Mouse (Mus musculus) lung, embryonic 14.5 days (tissue): ENCODE measurements around the gene Chad. TPM values are rescaled to one million over a fixed set of nuclear protein-coding genes. Genes with fewer than 3 reads are reported as not detected.

Experiments
- ATAC-seq: fragments of 200-750 bp; cut with Nextera tagmentation; 2 replicates; pipeline ENCODE4 v1.8.0; 2017; ENCODE audit warnings: mild to moderate bottlenecking, moderate TSS enrichment, moderate library complexity; ENCODE audit not compliant: insufficient read depth
- DNase-seq: peaks from one replicate; pipeline ENCODE4 v3.0.0-alpha.2; 2015
- H3K27ac ChIP-seq: fragments of 300-500 bp; sonication (generic); 2 replicates; pipeline ENCODE4 v1.5.1; 2014; ENCODE audit warnings: low read depth, mild to moderate bottlenecking, moderate library complexity
- H3K27me3 ChIP-seq: fragments of 300-500 bp; sonication (generic); 2 replicates; pipeline ENCODE4 v1.6.1; 2014; ENCODE audit warnings: low read length, control low read depth; ENCODE audit not compliant: insufficient read depth
- H3K36me3 ChIP-seq: fragments of 300-500 bp; sonication (generic); 2 replicates; pipeline ENCODE4 v1.6.1; 2014; ENCODE audit warnings: control low read depth; ENCODE audit not compliant: insufficient read depth
- H3K4me1 ChIP-seq: fragments of 300-500 bp; sonication (generic); 2 replicates; pipeline ENCODE4 v1.6.1; 2014; ENCODE audit warnings: antibody characterized with exemption, control low read depth; ENCODE audit not compliant: insufficient read depth
- H3K4me2 ChIP-seq: fragments of 300-500 bp; sonication (generic); 2 replicates; pipeline ENCODE4 v1.6.1; 2014; ENCODE audit warnings: mild to moderate bottlenecking
- H3K4me3 ChIP-seq: fragments of 300-500 bp; sonication (generic); 2 replicates; pipeline ENCODE4 v1.5.1; 2014; ENCODE audit warnings: low read depth, low read length
- H3K9ac ChIP-seq: fragments of 300-500 bp; sonication (generic); 2 replicates; pipeline ENCODE4 v1.6.1; 2014
- H3K9me3 ChIP-seq: fragments of 300-500 bp; sonication (generic); 2 replicates; pipeline ENCODE4 v1.6.1; 2016; ENCODE audit warnings: low read depth, low read length, control low read depth
- CTCF ChIP-seq: IDR thresholded peaks from 2 replicates; pipeline ENCODE4 v1.5.1; 2016; ENCODE audit warnings: antibody characterized with exemption, low read depth
- WGBS: fragments of 180-500 bp; shearing (Covaris S2); extraction: QIAGEN DNeasy Blood & Tissue Kit; methylation state at CpG from one replicate; pipeline ENCODE4 v1.1.7; 2014; 5-methylcytosine and 5-hydroxymethylcytosine counted together
- polyA plus RNA-seq: library from polyadenylated mRNA; unstranded; fragments of >200 nt; fragmentation: Nextera tagmentation; extraction: Ambion mirVana; gene quantifications from 2 replicates; pipeline ENCODE4 v1.2.1, GENCODE M21; 2014

The Chad gene
- polyA plus RNA-seq, 1 experiment from 2014 or later, result 1.6 TPM

- Histone ChIP-seq H3K4me2 (peak overlapping the region; percentile 59), H3K36me3 (peaks cover 7% of the 10 kb centered on the region; the same call in 1 of the 2 replicates), H3K27me3 (peaks cover 10% of the 10 kb centered on the region; the same call in 1 of the 2 replicates), H3K9ac (peak overlapping the region; percentile 10; the same call in 1 of the 2 replicates), H3K9me3 (no peaks in the 10 kb centered on the region), H3K4me3 (no peak overlapping the region), H3K4me1 (peaks cover 11% of the 10 kb centered on the region), H3K27ac (no peak overlapping the region)
- ATAC-seq, result peak; percentile 26; the same call in 1 of the 2 replicates
- no peak for DNase-seq
- TF ChIP-seq CTCF, result no peak
- WGBS, result 50% methylated on average over 5 of the region's 5 CpGs
Measured at GRCm38 (mm10) chr11:94563821-94564220, 1.0 kb upstream of the Chad start.

- H3K36me3 ChIP-seq, result peaks cover 9% of the 10 kb centered on the region; the same call in 1 of the 2 replicates
- TF ChIP-seq CTCF, result peak; percentile 49
- 19% methylated on average over 16 of the region's 16 CpGs for WGBS
- peak overlapping the region; percentile 24 for H3K4me3 ChIP-seq
- H3K9ac ChIP-seq, result no peak overlapping the region
- peaks cover 11% of the 10 kb centered on the region for H3K4me1 ChIP-seq
- DNase-seq (peak; percentile 50), ATAC-seq (no peak)
- peaks cover 10% of the 10 kb centered on the region; the same call in 1 of the 2 replicates for H3K27me3 ChIP-seq
- peak overlapping the region; percentile 59 for H3K4me2 ChIP-seq
- no peaks in the 10 kb centered on the region for H3K9me3 ChIP-seq
- no peak overlapping the region for H3K27ac ChIP-seq
Measured at GRCm38 (mm10) chr11:94565151-94565479, 268 bp downstream of the Chad start.

- Histone ChIP-seq H3K4me2 (no peak overlapping the region), H3K27ac (no peak overlapping the region), H3K4me3 (no peak overlapping the region), H3K4me1 (peaks cover 11% of the 10 kb centered on the region), H3K9me3 (no peaks in the 10 kb centered on the region), H3K9ac (no peak overlapping the region), H3K27me3 (peaks cover 10% of the 10 kb centered on the region; the same call in 1 of the 2 replicates), H3K36me3 (peaks cover 18% of the 10 kb centered on the region; the same call in 1 of the 2 replicates)
- no peak for DNase-seq
- WGBS, result 48% methylated on average over 6 of the region's 6 CpGs
- no peak for TF ChIP-seq CTCF
- ATAC-seq, result no peak
Measured at GRCm38 (mm10) chr11:94566534-94566933, 1.7 kb downstream of the Chad start.

GRCm38 (mm10) chr11:94567326-94567725 is 2.5 kb downstream of the Chad start:
- no peak overlapping the region for H3K27ac ChIP-seq
- TF ChIP-seq CTCF, result no peak
- H3K9ac ChIP-seq, result no peak overlapping the region
- no peak overlapping the region for H3K4me2 ChIP-seq
- H3K36me3 ChIP-seq, result peaks cover 18% of the 10 kb centered on the region; the same call in 1 of the 2 replicates
- H3K4me1 ChIP-seq, result peaks cover 11% of the 10 kb centered on the region
- 82% methylated on average over 7 of the region's 7 CpGs for WGBS
- DNase-seq (no peak), ATAC-seq (no peak)
- H3K4me3 ChIP-seq, result no peak overlapping the region
- H3K9me3 ChIP-seq, result no peaks in the 10 kb centered on the region
- peaks cover 10% of the 10 kb centered on the region; the same call in 1 of the 2 replicates for H3K27me3 ChIP-seq

GRCm38 (mm10) chr11:94570612-94571011 is 5.8 kb downstream of the Chad start:
- H3K27me3 ChIP-seq, result no peaks in the 10 kb centered on the region
- peaks cover 18% of the 10 kb centered on the region; the same call in 1 of the 2 replicates for H3K36me3 ChIP-seq
- no peak overlapping the region for H3K4me3 ChIP-seq
- H3K9ac ChIP-seq, result no peak overlapping the region
- no peaks in the 10 kb centered on the region for H3K9me3 ChIP-seq
- H3K4me2 ChIP-seq, result no peak overlapping the region
- DNase-seq, result peak; percentile 30
- peak; percentile 48; the same call in 1 of the 2 replicates for ATAC-seq
- peak overlapping the region; percentile 50 for H3K27ac ChIP-seq
- H3K4me1 ChIP-seq, result no peaks in the 10 kb centered on the region
- WGBS, result 53% methylated on average over 9 of the region's 9 CpGs
- TF ChIP-seq CTCF, result no peak

- Histone ChIP-seq H3K4me3 (no peak overlapping the region), H3K9me3 (no peaks in the 10 kb centered on the region), H3K4me1 (no peaks in the 10 kb centered on the region), H3K27me3 (no peaks in the 10 kb centered on the region), H3K4me2 (no peak overlapping the region), H3K9ac (no peak overlapping the region), H3K36me3 (peaks cover 21% of the 10 kb centered on the region; the same call in 1 of the 2 replicates), H3K27ac (no peak overlapping the region)
- ATAC-seq (no peak), DNase-seq (no peak)
- 90% methylated on average over 1 of the region's 1 CpGs for WGBS
- TF ChIP-seq CTCF, result no peak
Measured at GRCm38 (mm10) chr11:94571850-94572249, 7.0 kb downstream of the Chad start.

GRCm38 (mm10) chr11:94574560-94574959 is 9.7 kb downstream of the Chad start:
- no peak for DNase-seq

GRCm38 (mm10) chr11:94575036-94575435 is 10.2 kb downstream of the Chad start:
- Histone ChIP-seq H3K4me1 (no peaks in the 10 kb centered on the region), H3K4me2 (no peak overlapping the region), H3K9ac (no peak overlapping the region), H3K9me3 (no peaks in the 10 kb centered on the region), H3K27ac (no peak overlapping the region), H3K27me3 (no peaks in the 10 kb centered on the region), H3K36me3 (peaks cover 13% of the 10 kb centered on the region; the same call in 1 of the 2 replicates), H3K4me3 (no peak overlapping the region)
- TF ChIP-seq CTCF, result no peak
- ATAC-seq, result no peak
- 66% methylated on average over 2 of the region's 2 CpGs for WGBS
- no peak for DNase-seq

More at GRCm38 (mm10) chr11:94574560-94574959, 9.7 kb downstream of the Chad start:
- no peak for TF ChIP-seq CTCF
- Histone ChIP-seq H3K27ac (no peak overlapping the region), H3K9me3 (no peaks in the 10 kb centered on the region), H3K4me1 (no peaks in the 10 kb centered on the region), H3K36me3 (peaks cover 13% of the 10 kb centered on the region; the same call in 1 of the 2 replicates), H3K9ac (no peak overlapping the region), H3K4me3 (no peak overlapping the region), H3K4me2 (no peak overlapping the region), H3K27me3 (no peaks in the 10 kb centered on the region)
- WGBS, result 21% methylated on average over 7 of the region's 7 CpGs
- no peak for ATAC-seq
